Mouse (Mus musculus) spleen, postnatal 10 days (tissue): ENCODE data around the gene Smcr8.
A peak's percentile ranks its signal among the peaks of the same experiment; 100 is the strongest.
"Not testable (repeated sequence)": the region's sequence is repeated elsewhere in the genome, so short reads cannot be mapped to it uniquely, and the experiment has no call there.

ENCODE experiments used
- DNase-seq, 2 experiments: peaks; one replicate each; pipeline ENCODE4 v3.0.0; 2021 to 2022; ENCODE audit warnings: low spot score in 2 of 2

Smcr8 gene

GRCm38 (mm10) chr11:60784179-60784922 is 7.0 kb downstream of the Smcr8 start:
- DNase-seq = no peak

GRCm38 (mm10) chr11:60787595-60787994 is 10.3 kb downstream of the Smcr8 start:
- no peak for DNase-seq

DNA sequence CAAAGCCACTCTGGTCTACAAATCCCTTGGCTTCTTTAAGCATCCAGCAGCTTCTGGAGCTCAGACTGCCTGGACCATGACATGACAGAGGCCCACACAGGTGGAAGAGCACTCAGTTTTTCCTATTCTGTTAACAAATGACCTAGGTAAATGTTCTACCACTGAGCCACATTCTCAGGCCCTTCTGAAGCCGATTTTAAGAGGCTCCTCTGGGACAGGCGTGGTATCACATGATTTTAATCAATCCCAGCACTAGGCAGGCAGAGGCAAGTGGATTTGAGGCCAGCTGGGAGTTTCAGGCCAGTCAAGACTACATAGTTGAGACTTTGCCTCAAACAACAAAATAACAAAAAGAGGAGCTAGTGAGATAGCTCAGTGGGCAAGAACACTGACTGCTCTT is 13.1 kb downstream of the Smcr8 start:
- no peak for DNase-seq

DNA sequence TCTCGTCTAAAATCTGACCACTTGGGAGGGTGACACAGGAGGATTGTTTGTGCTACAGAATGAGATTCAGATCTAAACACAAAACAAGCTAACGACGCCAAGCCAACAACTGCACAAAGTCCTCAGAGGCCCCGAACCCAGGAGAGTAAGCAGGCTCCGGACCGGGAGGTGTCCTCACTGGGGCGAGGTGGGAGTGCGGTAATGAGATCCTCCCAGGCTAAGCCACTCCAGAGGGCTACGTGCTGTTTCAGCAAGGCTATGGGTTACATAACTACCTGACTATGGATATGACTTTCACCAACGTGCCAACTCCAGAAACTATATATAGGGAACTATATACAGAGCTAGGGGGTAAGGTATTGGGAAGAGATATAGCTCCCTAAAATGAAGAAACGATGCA is 19.0 kb downstream of the Smcr8 start:
- no peak for DNase-seq

GRCm38 (mm10) chr11:60799977-60800376 is 22.7 kb downstream of the Smcr8 start:
- DNase-seq = no peak

- DNase-seq = no peak
Measured at GRCm38 (mm10) chr11:60800892-60801291, 23.6 kb downstream of the Smcr8 start.

- no peak for DNase-seq
Measured at GRCm38 (mm10) chr11:60808286-60809070, 31.2 kb downstream of the Smcr8 start.

GRCm38 (mm10) chr11:60809546-60809945 is 32.2 kb downstream of the Smcr8 start:
- DNase-seq = no peak

GRCm38 (mm10) chr11:60810046-60810965 is 33.0 kb downstream of the Smcr8 start:
- no peak for DNase-seq

DNA sequence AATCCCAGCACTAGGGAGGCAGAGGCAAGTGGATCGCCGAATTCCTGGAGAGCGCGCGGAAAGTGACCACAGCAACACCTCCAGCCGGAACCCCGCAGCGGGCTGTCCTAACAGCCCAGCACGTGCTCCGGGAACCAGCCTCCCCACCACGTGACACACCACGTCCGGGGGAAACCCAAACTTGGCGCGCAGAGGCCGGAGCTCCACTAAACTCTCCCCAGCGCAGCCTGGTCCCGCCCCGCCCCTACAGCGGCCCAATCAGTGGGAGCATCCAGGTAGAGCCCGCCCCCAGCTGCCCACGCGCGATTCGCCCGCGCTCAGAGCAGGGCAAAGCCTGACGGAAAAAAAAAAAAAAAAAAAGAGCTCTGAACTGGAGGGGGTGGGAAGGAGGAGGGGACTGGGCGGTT is 33.7 kb downstream of the Smcr8 start:
- DNase-seq = peak; percentile 76 to 91

DNA sequence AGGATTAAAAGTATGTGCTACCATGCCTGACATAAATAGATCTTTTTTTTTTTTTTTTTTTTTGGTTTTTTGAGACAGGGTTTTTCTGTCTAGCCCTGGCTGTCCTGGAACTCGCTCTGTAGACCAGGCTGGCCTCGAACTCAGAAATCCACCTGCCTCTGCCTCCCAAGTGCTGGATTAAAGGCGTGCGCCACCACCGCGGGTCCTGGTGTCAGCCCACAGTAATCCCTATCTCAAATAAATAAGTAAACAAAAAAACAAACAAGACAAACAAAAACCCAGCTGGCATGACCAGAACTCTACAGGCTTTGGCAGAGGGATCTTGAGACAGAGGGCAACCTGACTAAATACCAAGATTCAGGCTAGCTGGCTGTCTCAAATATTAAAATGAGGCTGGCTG is 34.3 kb downstream of the Smcr8 start, which contains the start of gene Shmt1:
TSS of gene Shmt1 (minus strand) at position 101 of the 400 bp plus-strand sequence.
- DNase-seq = not testable (repeated sequence)

DNA sequence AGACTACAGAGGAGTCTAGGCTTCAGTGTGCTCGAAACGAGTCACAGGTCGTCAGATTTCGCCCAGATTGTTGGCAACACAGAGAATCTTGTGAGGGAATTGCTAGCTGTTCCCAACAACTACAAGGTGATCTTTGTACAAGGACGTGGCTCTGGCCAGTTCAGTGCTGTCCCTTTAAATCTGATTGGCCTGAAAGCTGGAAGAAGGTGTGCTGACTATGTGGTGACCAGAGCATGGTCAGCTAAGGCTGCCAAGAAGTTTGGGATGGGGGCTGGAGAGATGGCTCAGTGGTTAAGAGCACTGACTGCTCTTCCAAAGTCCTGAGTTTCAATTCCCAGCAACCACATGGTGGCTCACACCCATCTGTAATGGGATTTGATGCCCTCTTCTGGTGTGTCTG is 39.1 kb downstream of the Smcr8 start:
- no peak for DNase-seq

DNA sequence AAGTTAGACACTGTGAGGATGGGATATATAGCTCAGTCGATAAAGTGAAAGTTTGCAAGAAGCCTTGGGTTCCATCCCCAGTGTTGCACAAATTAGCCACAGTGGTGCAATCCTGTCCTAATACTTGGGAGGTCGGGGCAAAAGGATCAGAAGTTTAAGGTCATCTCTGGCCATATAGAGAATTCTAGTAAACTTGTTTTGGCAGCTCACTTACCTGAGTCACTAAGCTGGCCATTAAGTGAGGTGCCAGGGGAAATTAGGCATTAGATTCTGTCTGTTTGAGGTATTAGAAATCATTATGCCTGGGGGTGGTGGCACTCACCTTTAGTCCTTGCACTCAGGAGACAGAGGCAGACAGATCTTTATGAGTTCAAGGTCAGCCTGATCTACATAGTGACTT is 46.4 kb downstream of the Smcr8 start:
- no peak for DNase-seq

- no peak for DNase-seq
Measured at GRCm38 (mm10) chr11:60825191-60825590, 47.9 kb downstream of the Smcr8 start.

DNA sequence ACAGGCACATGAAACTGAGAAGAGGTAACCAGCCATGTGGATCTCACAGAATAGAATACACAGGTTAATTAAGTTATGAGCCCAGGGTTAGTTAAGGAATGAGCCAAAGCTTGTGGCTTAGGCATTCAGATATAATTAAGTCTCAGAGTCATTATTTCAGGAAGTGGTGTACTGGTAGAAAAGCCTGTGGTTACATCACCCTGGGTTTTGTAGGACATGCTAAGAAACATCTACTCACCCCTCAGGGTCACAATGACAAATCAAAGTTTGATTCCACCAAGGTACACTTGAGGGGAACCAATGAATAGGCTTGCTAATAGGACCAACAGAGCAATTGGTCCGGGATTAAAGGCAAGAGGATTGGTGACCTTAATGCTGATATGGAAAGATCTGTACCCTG is 49.4 kb downstream of the Smcr8 start:
- no peak for DNase-seq

DNA sequence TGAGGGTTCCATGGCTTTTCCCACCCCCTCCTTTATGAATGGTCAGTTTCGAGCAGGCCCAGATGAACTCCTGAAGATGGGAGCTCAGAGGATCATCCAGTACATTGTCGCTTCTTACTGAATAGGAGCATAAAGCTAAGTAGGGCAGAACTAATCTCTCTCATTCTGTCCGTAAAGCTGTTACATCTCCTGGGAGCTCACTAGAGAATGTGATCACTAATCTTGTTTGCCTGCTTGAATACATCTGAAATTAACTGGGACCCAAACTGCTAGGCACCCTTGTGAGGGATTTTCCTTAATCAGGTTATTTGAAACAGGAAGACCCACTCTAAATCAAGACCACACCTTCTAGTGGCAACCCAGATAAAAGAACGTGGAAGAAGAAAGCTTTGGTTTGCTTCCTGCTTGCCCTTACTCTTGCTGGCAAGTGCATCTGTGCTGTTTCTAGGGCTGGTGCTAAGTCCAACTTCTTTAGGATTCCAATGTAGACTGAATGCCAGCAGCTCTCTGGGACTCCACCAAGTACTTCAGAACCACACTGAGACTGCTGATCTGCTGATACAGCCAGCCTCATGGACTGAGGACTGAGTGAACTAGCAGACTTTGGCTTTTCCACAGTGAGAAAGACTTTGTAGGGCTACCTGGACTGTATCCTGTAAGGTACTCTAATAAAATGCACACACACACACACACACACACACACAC is 50.1 kb downstream of the Smcr8 start:
- DNase-seq = no peak

DNA sequence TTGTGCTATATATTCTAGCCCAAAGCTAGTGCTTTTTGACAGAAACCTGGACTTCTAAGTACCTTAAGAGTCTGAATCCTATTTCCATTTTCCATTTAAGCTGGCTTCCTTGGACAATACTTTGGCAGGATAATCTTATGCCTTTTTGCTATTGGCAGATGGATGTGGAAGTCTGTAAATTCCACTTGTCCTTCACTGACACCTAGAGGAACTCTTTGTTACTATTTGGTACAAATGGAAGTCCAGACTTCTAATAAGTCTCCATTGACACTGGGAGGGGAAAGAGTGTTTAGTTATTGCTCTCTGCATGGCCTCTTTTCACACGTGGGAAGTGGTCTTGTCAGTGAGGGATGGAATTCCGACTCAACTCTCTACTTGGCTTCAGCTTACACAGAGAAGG is 51.6 kb downstream of the Smcr8 start:
- no peak for DNase-seq

- peak; percentile 79 to 83 for DNase-seq
Measured at GRCm38 (mm10) chr11:60830433-60831052, 53.2 kb downstream of the Smcr8 start, which contains the start of gene Dhrs7b. Dhrs7b (plus strand) TSS chr11:60830631.

DNA sequence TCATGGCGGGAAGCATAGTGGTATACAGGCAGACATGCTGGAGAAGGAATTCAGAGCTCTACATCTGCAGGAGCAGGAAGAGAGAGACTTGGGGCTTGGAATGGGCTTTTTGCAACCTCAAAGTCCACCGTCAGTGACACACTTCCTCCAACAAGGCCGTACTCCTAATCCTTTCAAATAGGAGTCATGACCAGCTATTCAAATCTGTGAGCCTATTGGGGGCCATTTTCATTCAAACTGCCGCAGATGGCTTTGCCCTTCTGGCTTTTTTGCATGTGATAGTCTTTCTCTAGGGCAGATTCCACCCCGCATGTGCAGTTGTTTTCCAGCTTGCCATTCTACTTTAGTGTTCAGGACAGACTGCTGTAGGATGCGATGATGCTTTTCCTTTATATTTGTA is 59.6 kb downstream of the Smcr8 start:
- DNase-seq = no peak
